14 mouse cellular contexts compared by ENCODE assay signal in the genomic region with DNA sequence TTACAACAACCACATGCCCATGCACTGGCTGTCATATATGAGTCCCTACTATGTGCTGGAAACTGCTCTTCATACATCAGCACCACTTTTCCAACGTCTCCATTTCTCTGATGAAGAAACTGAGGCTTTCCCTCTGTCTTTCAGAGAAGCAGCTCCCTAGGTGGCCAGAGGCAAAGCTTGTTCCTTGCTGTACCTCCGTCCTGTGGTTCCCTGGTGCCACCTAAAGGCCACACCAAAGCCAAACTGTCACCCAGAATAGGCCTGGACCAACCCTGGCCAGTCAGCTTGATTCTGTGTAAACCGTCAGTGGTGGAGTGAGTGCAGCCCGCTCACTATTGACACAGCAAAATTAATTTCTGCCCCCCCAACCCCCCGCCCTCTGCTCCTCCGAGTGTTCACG.
DNase-seq lines count a peak whose midpoint lies in the region; ATAC-seq and TF ChIP-seq lines count a peak whose summit lies in the region.
"Had no signal": no experiment of that assay in that cellular context is flagged by ENCODE, and none has a peak within 500 bp of the region (broad histone marks: within the 10 kb centered on the region; RNA-seq: fewer than 3 reads in every experiment).

No protein-coding gene starts in this region.

- ATAC-seq in frontal cortex, adult (ENCODE audit: low TSS enrichment): peak; percentile 41; the same call in 1 of the 2 replicates
- ATAC-seq: Patski had no signal

- DNase-seq in frontal cortex, postnatal 36 days (ENCODE audit: low spot score in 2 of 2): no peak
- no peak for DNase-seq in lung, adult 2 months
- DNase-seq in lung, adult 18-20 months: no peak
- peak; percentile 32 to 53 for DNase-seq in B cell, adult 2 months
- DNase-seq in cerebellum, postnatal 36 days: peak; percentile 61 to 67
- no peak for DNase-seq in adrenal gland, postnatal 10 days
- DNase-seq in heart, postnatal 10 days: no peak
- DNase-seq: adrenal gland, adult 2 months; gastrocnemius, postnatal 14 days; liver, embryonic 13.5 days; thymus, postnatal 25 days had no signal

- WGBS in lung, adult 2 months: 55% methylated on average over 7 of the region's 7 CpGs

- H3K4me1 ChIP-seq in lung, adult 2 months (ENCODE audit: control insufficient read depth, insufficient read depth, low read length): no peaks in the 10 kb centered on the region
- H3K4me1 ChIP-seq: liver, embryonic 13.5 days had no signal

- intact Hi-C loops in heart, postnatal 10 days (cut with DNase I): no loop called here

- TF ChIP-seq POLR2A in lung, adult 2 months (IDR thresholded peaks at IDR 0.05; ENCODE audit: borderline replicate concordance, extremely low read depth, low read depth, low read length): no peak

- TF ChIP-seq CTCF in lung, adult 2 months (IDR thresholded peaks at IDR 0.05; ENCODE audit: insufficient read depth, low read length): 0 out of 2 replicates have a peak, but pooled peaks have one; percentile 9

- no peak overlapping the region for H3K4me3 ChIP-seq in lung, adult 2 months (replicated peaks; ENCODE audit: extremely low read depth, low read depth, low read length)
- H3K4me3 ChIP-seq: kidney, embryonic 15.5 days; liver, embryonic 13.5 days had no signal

Comparison
In these comparisons a context has a peak if more than half of its experiments do, and no peak if none do; other contexts are left out.
1. DNase-seq: peak in B cell, adult 2 months (2 of 2) and cerebellum, postnatal 36 days (2 of 2); none in frontal cortex, postnatal 36 days (0 of 2), lung, adult 2 months (single experiment), lung, adult 18-20 months (0 of 2), adrenal gland, postnatal 10 days (single experiment) and heart, postnatal 10 days (0 of 2).